Mouse (Mus musculus) Patski (cell line): ENCODE data around the gene Mob4. TPM values are rescaled to one million over a fixed set of nuclear protein-coding genes. Genes with fewer than 3 reads are reported as not detected.
A peak's percentile ranks its signal among the peaks of the same experiment; 100 is the strongest.

ENCODE experiments used
- ATAC-seq: fragments of 100-300 bp; one replicate; pipeline ENCODE4 v1.8.0; 2021
- CTCF ChIA-PET: fragments of 350-600 bp; sonication (Branson Sonifier 250); formaldehyde crosslinking; loops from one replicate; lab custom pipeline; 2022; ENCODE audit warnings: inconsistent platforms; lab: Charles Lee
- POLR2A ChIA-PET: fragments of 350-600 bp; sonication (Branson Sonifier 250); formaldehyde crosslinking; loops from one replicate; lab custom pipeline; 2022; ENCODE audit warnings: antibody characterized with exemption, inconsistent platforms; lab: Charles Lee
- DNase-seq: peaks from one replicate; pipeline ENCODE4 v3.0.0-alpha.2; 2011; ENCODE audit warnings: low read depth, low spot score
- H3K27me3 ChIP-seq: fragments of 371-371 bp; one replicate; pipeline ENCODE4 v1.5.1; 2021
- CTCF ChIP-seq: fragments of 100-300 bp; IDR thresholded peaks from one replicate; pipeline ENCODE4 v1.5.1; 2021
- in situ Hi-C: fragments of 300-500 bp; cut with MboI; formaldehyde crosslinking; loops from 3 replicates; pipeline ENCODE4 v1.11.1; 2018; ENCODE audit warnings: low pct_unique_long_range_greater_than_20kb, mixed read lengths
- polyA plus RNA-seq: library from polyadenylated mRNA; unstranded; gene quantifications from one replicate; pipeline ENCODE4 v1.2.3, GENCODE M21; 2021

The Mob4 gene
- polyA plus RNA-seq, 1 experiment from 2014 or later = 84.7 TPM

DNA sequence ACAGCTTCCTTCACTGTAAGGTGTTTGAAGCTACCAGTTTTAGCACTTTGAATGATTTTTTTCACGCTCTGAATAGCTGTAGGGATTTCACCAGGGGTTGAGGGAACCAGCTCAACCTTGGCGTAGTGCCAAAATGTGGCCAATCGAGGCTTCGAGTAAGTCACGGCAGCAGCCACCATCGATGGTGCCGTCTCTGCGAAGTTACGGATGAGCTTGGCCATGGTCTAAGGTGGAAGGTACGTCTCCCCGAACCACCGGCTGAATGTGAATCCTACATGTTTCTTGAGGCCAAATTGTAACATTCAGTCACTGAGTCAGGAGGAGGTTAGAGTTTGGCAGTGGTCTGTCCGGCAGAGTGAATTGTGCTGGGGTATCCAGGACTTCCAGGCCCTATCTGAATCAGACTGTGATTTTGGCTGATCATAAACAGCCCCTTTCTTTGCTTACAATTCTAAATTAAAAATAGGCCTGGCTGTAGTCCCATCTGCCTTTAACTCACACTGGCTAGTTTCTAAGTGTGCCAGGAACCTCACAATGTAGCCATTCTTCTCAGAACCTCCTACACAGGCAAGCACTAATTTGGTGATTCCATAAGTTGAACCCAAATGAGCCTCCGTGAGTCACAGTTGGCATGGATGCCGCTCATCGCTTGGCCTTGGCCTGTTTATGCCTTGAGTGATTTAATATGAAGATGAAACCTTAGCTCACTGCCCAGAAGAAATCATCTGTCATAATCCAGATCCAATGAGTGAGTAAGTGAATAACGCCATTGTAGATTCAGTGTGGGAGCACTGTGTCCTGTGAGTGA lies 30.0 kb downstream of the Mob4 start:
- CTCF ChIA-PET = interaction anchor here (0.9 kb wide), 1 partner anchor 9 kb away, joined by 3 read pairs; no protein-coding TSS in a partner anchor
- TF ChIP-seq CTCF = no peak
- peak; percentile 20 for DNase-seq
- in situ Hi-C loops = no loop called here
- H3K27me3 ChIP-seq = no peaks in the 10 kb centered on the region
- POLR2A ChIA-PET = no interaction called here
- ATAC-seq = no peak

GRCm38 (mm10) chr1:55161895-55162294 lies 30.9 kb downstream of the Mob4 start:
- no peak for DNase-seq
- peak; percentile 52 for TF ChIP-seq CTCF
- no peak for ATAC-seq
- in situ Hi-C loops = no loop called here
- POLR2A ChIA-PET = no interaction called here
- CTCF ChIA-PET = interaction anchor here (0.9 kb wide), 1 partner anchor 10 kb away, joined by 3 read pairs; no protein-coding TSS in a partner anchor
- H3K27me3 ChIP-seq = no peaks in the 10 kb centered on the region

- peak; percentile 28 for DNase-seq
- ChIA-PET POLR2A (no interaction called here), CTCF (no interaction called here)
- peak; percentile 32 for ATAC-seq
- no peak for TF ChIP-seq CTCF
- in situ Hi-C loops = no loop called here
- no peaks in the 10 kb centered on the region for H3K27me3 ChIP-seq
Measured at GRCm38 (mm10) chr1:55162781-55163180, 31.8 kb downstream of the Mob4 start.

DNA sequence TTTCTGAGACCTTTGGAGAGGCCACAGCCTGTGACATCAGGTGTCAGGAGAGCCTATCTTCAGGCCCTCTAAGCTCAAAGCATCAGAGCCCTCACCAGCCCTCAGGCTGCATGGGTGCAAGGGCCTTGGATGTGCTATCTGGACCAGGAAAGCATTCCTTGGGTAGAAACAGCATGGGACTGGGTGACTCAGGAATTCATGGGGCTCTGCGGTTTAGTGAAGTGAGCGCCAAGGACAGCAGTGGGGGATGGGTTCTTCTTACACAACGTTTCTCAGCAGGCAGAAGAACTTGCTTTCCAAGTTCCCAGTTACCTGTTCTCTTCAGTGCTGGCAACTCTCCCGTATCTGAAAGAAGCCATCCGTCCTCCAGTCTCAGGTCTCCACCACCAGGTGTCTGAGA lies 33.0 kb downstream of the Mob4 start:
- no peak for ATAC-seq
- H3K27me3 ChIP-seq = no peaks in the 10 kb centered on the region
- in situ Hi-C loops = no loop called here
- TF ChIP-seq CTCF = no peak
- ChIA-PET CTCF (no interaction called here), POLR2A (no interaction called here)
- DNase-seq = no peak

GRCm38 (mm10) chr1:55167560-55167959 lies 36.5 kb downstream of the Mob4 start:
- in situ Hi-C loops = no loop called here
- TF ChIP-seq CTCF = no peak
- no peak for DNase-seq
- no peak for ATAC-seq
- ChIA-PET POLR2A (no interaction called here), CTCF (no interaction called here)
- H3K27me3 ChIP-seq = no peaks in the 10 kb centered on the region

GRCm38 (mm10) chr1:55168591-55168990 lies 37.6 kb downstream of the Mob4 start:
- no peak for TF ChIP-seq CTCF

GRCm38 (mm10) chr1:55171361-55172325 lies 40.6 kb downstream of the Mob4 start:
- TF ChIP-seq CTCF = no peak
- no peaks in the 10 kb centered on the region for H3K27me3 ChIP-seq
- ChIA-PET CTCF (interaction anchor here (0.8 kb wide), 1 partner anchor 24 kb away, joined by 3 read pairs; no protein-coding TSS in a partner anchor), POLR2A (no interaction called here)
- DNase-seq = no peak
- ATAC-seq = no peak
- in situ Hi-C loops = no loop called here

More at GRCm38 (mm10) chr1:55168591-55168990, 37.6 kb downstream of the Mob4 start:
- in situ Hi-C loops = no loop called here
- ChIA-PET CTCF (no interaction called here), POLR2A (no interaction called here)
- no peaks in the 10 kb centered on the region for H3K27me3 ChIP-seq
- DNase-seq = no peak
- ATAC-seq = no peak

GRCm38 (mm10) chr1:55173720-55174557 lies 42.9 kb downstream of the Mob4 start:
- no peak for ATAC-seq
- in situ Hi-C loops = no loop called here
- H3K27me3 ChIP-seq = no peaks in the 10 kb centered on the region
- ChIA-PET CTCF (no interaction called here), POLR2A (no interaction called here)
- no peak for TF ChIP-seq CTCF
- DNase-seq = no peak

GRCm38 (mm10) chr1:55174558-55175034 lies 43.6 kb downstream of the Mob4 start:
- ChIA-PET CTCF (no interaction called here), POLR2A (no interaction called here)
- H3K27me3 ChIP-seq = no peaks in the 10 kb centered on the region
- ATAC-seq (no peak), DNase-seq (no peak)
- in situ Hi-C loops = no loop called here
- no peak for TF ChIP-seq CTCF
